Mouse (Mus musculus) spleen, postnatal 0 days (tissue): ENCODE measurements around the gene Tbc1d32. TPM values are rescaled to one million over a fixed set of nuclear protein-coding genes. Genes with fewer than 3 reads are reported as not detected.

Experiments used
- polyA plus RNA-seq: library from polyadenylated mRNA; unstranded; fragments of >200 nt; fragmentation: Nextera tagmentation; extraction: Ambion mirVana; gene quantifications from 2 replicates; pipeline ENCODE4 v1.2.1, GENCODE M21; 2015

Tbc1d32 gene
- polyA plus RNA-seq = 0.75 and 0.96 TPM in 2 replicates

GRCm38 (mm10) chr10:56228568-56229209 lies at the start of gene Tbc1d32:
Gene Tbc1d32, minus strand, starts transcription at chr10:56228689.

DNA sequence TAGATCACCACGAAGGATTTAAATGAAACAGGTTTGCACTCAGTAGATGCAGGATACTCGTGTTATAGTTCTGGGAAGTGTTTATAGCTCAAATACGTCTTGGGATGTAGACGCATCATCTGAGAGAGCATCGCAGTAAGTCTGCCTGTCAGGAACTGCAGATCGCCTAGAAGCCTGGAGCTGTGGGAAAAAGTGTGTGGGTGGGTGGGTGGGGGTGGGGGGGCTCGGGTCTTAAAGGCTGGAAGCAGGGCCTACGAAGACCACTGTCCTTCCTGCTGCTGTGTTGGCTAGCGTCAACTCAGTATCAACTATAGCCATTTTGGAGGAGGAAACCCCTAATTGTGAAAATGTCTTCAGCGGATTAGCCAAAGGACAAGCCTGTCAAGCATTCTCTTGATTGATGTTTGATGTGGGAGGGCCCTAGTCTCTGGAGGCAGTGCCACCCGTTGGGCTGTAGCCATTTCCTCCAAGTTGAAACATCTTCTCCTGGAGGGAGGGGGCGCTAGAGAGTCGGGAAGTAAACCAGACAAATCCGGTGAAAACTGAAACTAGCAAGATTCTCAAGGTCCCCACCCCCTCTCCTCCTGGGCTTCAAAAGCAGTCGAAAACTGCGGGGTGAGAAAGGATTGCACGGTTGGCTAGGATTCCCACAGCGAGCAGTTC lies 122.0 kb downstream of the Tbc1d32 start, which contains the start of gene Msl3l2:
Msl3l2 (plus strand) TSS at position 585 of the 663 bp plus-strand sequence.

Other genes starting within 250 kb of the Tbc1d32 start
- 2.5 and 3.0 TPM in 2 replicates for gene Msl3l2, start 121.8 kb downstream of the Tbc1d32 start, polyA plus RNA-seq
- 13.7 and 15.8 TPM in 2 replicates for gene Gja1, start 148.6 kb upstream of the Tbc1d32 start, polyA plus RNA-seq